Mouse (Mus musculus) effector memory CD4-positive, alpha-beta T cell, adult 7 months (primary cell): ENCODE data around the gene Tcl1b4. TPM values are rescaled to one million over a fixed set of nuclear protein-coding genes. Genes with fewer than 3 reads are reported as not detected.

Experiments used
- polyA plus RNA-seq: library from polyadenylated mRNA; unstranded; fragments of 100-300 nt; shearing (Covaris generic); gene quantifications from one replicate; pipeline ENCODE4 v1.2.1, GENCODE M21; 2017

Tcl1b4 gene
- not detected for polyA plus RNA-seq

DNA sequence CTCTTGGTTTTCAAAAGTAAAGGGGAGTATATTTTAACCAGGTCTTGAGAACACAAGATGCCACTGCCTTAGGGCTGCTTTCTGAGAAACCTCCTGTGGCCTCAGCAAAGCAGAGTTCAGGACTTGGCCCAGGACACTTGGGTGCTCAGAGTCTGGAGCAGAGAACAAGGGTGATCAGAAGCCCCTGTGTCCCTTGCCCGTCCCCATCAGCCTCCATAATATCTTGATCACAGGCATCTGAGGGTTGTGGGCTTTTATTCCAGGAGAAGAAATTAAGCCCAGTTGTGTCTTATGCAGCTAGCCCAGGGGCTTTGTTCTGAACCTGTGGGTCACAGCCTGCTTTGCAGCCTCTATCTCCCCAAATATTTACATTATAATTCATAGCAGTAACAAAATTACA lies at the start of gene Tcl1b4:
Gene Tcl1b4, plus strand, starts transcription at position 301 of the 400 bp plus-strand sequence.

DNA sequence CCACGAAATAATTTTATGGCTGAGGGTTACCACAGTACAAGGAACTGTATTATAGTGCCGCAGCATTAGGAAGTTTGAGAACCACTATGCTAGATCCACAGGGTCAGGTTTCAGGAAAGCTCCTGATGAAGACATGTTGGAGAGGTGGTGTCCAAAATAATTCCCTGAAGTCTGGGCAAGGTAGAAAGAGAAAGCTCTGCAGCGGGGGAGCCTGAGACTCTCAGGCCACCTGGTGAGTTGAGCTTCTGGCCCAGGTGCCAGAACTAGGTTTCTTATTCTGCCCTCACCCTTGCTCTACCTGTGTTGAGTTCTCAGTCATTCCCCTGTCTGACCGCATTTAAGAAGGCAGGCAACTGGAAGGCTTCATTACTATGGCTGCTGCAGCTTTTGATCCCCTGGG lies 42.4 kb upstream of the Tcl1b4 start, which contains the start of gene Tcl1b1:
Gene Tcl1b1, plus strand, starts transcription at position 301 of the 400 bp plus-strand sequence.

DNA sequence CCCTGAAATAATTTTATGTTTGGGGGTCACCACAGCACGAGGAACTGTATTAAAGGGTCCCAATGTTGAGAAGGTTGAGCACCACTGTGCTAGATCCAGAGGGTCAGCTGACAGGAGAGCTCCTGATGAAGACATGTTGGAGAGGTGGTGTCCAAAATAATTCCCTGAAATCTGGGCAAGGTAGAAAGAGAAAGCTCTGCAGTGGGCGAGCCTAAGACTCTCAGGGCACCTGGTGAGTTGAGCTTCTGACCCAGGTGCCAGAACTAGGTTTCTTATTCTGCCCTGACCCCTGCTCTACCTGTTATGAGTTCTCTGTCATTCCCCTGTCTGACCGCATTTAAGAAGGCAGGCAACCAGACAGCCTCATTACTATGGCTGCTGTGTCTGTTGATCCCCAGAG lies 25.7 kb upstream of the Tcl1b4 start, which contains the start of gene Tcl1b5:
Gene Tcl1b5, plus strand, starts transcription at position 301 of the 400 bp plus-strand sequence.

DNA sequence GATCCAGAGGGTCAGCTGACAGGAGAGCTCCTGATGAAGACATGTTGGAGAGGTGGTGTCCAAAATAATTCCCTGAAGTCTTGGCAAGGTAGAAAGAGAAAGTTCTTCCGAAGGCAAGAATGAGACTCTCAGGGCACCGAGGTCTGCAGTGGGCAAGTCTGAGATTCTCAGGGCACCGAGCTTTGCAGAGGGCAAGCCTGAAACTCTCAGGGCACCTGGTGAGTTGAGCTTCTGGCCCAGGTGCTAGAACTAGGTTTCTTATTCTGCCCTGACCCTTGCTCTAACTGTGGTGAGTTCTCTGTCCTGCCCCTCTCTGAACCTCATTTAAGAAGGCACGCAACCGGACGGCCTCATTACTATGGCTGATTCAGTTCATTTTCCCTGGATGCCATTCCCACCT lies 11.0 kb upstream of the Tcl1b4 start, which contains the start of gene Tcl1b3:
Gene Tcl1b3, plus strand, starts transcription at position 301 of the 400 bp plus-strand sequence.

DNA sequence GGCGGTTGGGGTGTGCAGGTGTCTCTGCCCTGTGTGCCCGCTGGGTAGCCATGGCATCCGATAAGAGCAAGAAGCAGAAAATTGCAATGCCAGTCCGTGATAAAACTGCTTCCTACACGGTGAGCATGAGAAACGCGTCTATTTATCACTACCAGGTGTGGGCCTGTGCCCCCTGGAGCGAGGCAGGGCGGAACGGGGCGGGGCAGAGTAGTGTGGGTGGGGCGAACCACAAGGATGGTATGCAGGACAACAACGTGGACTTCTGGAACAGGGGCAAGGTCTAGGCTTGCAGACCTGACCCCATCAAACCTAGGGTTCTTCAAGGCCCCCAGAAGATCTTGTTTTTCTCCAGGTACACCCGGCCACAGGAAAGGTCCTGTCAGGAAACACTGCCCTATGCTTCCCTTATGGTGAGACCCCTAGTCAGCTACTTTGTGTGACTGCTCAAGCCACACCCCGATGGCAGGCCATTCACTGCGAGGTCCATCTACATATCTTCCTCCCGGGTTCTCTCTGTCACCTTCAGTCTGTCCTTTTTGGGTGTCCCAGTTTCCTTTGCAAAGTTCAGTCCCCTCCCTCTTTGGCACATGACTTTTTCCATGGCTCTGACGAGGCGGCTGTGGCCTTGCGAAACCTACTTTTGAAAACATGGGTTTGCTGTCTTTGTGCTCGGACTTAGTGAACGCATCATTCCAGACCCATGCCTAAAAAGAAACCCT lies 21.0 kb downstream of the Tcl1b4 start, which contains the start of gene Tcl1:
Gene Tcl1, minus strand, starts transcription at position 193 of the 719 bp plus-strand sequence.

Other genes starting within 250 kb of the Tcl1b4 start
- gene Syne3, start 192.1 kb upstream of the Tcl1b4 start, polyA plus RNA-seq, result 9.6 TPM
- gene Glrx5, start 169.3 kb upstream of the Tcl1b4 start, polyA plus RNA-seq, result 56.3 TPM
- not detected for gene Tcl1b2, start 55.9 kb upstream of the Tcl1b4 start, polyA plus RNA-seq
- gene Tcl1b1, start 42.3 kb upstream of the Tcl1b4 start, polyA plus RNA-seq, result not detected
- not detected for gene Tcl1b5, start 25.6 kb upstream of the Tcl1b4 start, polyA plus RNA-seq
- not detected for gene Tcl1b3, start 10.9 kb upstream of the Tcl1b4 start, polyA plus RNA-seq
- gene Tcl1, start 20.8 kb downstream of the Tcl1b4 start, polyA plus RNA-seq, result 0.59 TPM
- 0.13 TPM for gene Tunar, start 131.9 kb downstream of the Tcl1b4 start, polyA plus RNA-seq